Mouse (Mus musculus) left cerebral cortex, adult 2 months (tissue): ENCODE measurements at regions not wholly inside any gene's neighbourhood (a gene's known extent, or its start where the extent isn't known, plus 50 kb on each side); places are given as distances from the start of the nearest gene placed in this dataset.

Experiments
- DNase-seq, 2 experiments: peaks; one replicate each; pipeline ENCODE4 v3.0.0; 2021 to 2022; ENCODE audit warnings: low spot score in 2 of 2, mixed read lengths in 1 of 2; ENCODE audit errors: extremely low spot score in 1 of 2
- H3K27ac ChIP-seq: fragments of 200-600 bp; 2 replicates; pipeline ENCODE4 v1.8.1; 2022
- H3K4me3 ChIP-seq: fragments of 200-600 bp; 2 replicates; pipeline ENCODE4 v1.8.1; 2022
- CTCF ChIP-seq: fragments of 200-600 bp; IDR thresholded peaks from 2 replicates; pipeline ENCODE4 v1.8.1; 2022; ENCODE audit warnings: antibody characterized with exemption, mild to moderate bottlenecking, moderate library complexity
- intact Hi-C: fragments of 180-260 bp; cut with DNase I; formaldehyde crosslinking; loops from one replicate; pipeline ENCODE4 v1.15.1; 2025

DNA sequence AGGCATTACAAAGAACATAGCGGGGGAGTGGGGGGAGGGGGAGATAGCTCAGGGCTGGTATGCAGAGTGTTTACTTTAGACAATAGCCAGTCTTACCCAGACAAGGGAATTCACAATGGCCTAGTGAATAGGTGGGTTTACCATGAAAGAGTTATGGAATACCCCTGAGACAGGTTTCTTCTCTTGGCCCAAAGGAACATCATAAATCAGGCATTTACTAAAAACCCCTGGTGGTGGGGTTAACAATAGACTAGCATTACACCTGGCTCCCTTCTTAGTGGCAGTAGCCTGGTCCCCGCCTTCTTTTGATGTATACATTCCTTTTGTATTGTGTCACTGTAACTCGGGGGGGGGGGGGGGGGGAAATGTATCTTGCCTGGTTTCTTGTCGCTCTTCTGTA, 696.8 kb upstream of the Gm10801 start:
- H3K27ac ChIP-seq, result no peak overlapping the region
- TF ChIP-seq CTCF, result no peak
- DNase-seq, result no peak
- intact Hi-C loops, result no loop called here
- H3K4me3 ChIP-seq, result no peak overlapping the region

DNA sequence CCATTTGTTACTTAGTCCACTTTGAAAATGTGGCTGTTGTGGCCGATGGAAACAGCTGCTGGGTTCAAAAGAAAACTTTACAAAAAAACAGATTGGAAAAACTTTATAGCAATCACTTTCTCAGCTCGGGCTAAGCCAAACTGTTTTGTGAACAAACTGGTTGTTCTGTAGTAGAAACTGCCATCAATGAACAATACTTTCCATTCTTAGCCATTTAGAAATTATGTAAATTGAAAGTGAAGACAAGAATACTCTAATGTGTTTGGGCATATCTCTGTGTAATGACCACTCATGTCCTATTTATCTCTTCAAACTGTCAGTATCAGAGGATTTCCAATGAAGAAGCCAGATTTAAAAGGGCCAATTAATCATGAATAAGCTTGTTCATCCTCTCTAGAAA, 686.6 kb upstream of the Gm10801 start:
- TF ChIP-seq CTCF, result no peak
- Histone ChIP-seq H3K4me3 (no peak overlapping the region), H3K27ac (no peak overlapping the region)
- intact Hi-C loops, result no loop called here
- DNase-seq, result no peak

DNA sequence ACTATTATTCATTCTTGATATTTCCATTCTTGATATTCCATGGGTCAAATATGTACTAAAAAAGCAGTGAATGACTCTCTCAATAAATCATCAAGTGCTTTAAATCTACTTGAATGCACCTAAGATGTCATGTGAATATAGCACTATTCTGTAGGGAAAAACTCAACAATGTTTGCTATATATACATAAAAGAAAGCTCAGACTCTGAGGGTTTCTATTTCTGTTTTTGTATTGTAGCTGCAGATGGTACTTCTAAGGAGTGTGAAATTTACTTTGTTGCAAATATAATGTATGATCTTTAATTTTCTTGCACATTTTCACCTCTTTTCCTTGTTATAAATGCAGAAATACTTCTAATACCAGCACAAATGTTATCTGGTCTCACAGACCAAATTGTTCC, 671.4 kb upstream of the Gm10801 start:
- Histone ChIP-seq H3K4me3 (no peak overlapping the region), H3K27ac (peak overlapping the region; percentile 5)
- intact Hi-C loops, result no loop called here
- TF ChIP-seq CTCF, result no peak
- no peak for DNase-seq

DNA sequence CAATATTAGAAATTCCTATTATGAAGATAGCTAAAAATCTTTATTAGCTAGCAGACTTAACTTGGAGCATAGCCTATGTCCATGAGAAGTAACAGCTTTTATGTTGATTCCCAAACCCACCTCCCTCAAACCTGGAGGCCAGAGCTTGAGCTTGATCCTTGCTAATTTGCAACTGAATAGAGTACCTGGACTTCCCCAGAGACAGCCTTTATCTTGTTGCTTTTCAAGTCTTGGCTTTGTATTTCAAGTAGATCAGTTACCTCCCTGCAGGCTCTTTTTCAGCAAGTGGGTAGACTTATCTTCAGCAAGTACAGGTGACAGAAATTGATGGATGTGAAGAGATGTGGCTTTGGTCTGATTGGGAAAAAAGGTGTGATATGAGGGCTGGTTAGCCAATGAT, 630.1 kb upstream of the Gm10801 start:
- TF ChIP-seq CTCF, result no peak
- intact Hi-C loops, result no loop called here
- no peak overlapping the region for H3K4me3 ChIP-seq
- no peak for DNase-seq
- no peak overlapping the region for H3K27ac ChIP-seq

DNA sequence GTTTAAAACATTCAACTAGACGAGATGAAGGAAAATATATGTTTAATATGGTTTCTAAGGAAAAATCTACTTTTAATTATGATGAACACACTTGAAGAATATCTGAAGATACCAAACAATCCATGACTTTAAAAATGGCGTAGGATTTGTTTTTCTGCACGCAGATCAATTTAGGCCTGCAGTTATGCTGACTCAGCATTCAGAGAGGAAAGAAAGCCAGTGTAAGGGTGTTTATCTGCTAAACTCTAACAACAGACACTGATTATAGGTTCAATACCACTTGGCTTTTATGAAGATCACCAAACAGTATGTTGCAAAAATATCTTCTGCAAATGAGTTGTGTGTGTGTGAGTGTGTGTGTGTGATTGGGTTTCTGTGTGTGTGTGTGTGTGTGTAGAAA, 623.3 kb upstream of the Gm10801 start:
- no peak for DNase-seq
- no peak for TF ChIP-seq CTCF
- Histone ChIP-seq H3K27ac (no peak overlapping the region), H3K4me3 (no peak overlapping the region)
- intact Hi-C loops, result no loop called here
